Mouse (Mus musculus) CH12.LX (cell line): ENCODE results near the gene Cox6b2.

Experiments used
- CTCF ChIP-seq, 2 experiments: IDR thresholded peaks in 1 of 2; conservative IDR thresholded peaks in 1 of 2; 2 replicates each; pipeline ENCODE4 v1.5.1; 2011 to 2012; ENCODE audit warnings: low read depth in 2 of 2, low read length in 2 of 2, improper control_type of control experiment in 1 of 2, inconsistent platforms in 1 of 2, mild to moderate bottlenecking in 1 of 2, moderate library complexity in 1 of 2
- MAFK ChIP-seq: IDR thresholded peaks from 2 replicates; pipeline ENCODE4 v1.6.1; 2011; ENCODE audit warnings: low read length, improper control_type of control experiment; ENCODE audit not compliant: insufficient replicate concordance
- POLR2AphosphoS2 ChIP-seq: IDR thresholded peaks from 2 replicates; pipeline ENCODE4 v1.6.1; 2011; ENCODE audit warnings: low read depth, low read length, improper control_type of control experiment
- RCOR1 ChIP-seq: conservative IDR thresholded peaks from 2 replicates; pipeline ENCODE4 v1.6.1; 2012; ENCODE audit warnings: low read depth, mild to moderate bottlenecking, inconsistent platforms, low read length, improper control_type of control experiment
- TBP ChIP-seq: conservative IDR thresholded peaks from 2 replicates; pipeline ENCODE4 v1.6.1; 2011; ENCODE audit warnings: low read depth, low read length, improper control_type of control experiment
- USF1 ChIP-seq: IDR thresholded peaks from 2 replicates; pipeline ENCODE4 v1.6.1; 2014; ENCODE audit warnings: low read depth, mild to moderate bottlenecking, inconsistent platforms, low read length, improper control_type of control experiment
- ZC3H11A ChIP-seq: IDR thresholded peaks from 2 replicates; pipeline ENCODE4 v1.6.1; 2012; ENCODE audit warnings: low read depth, mild to moderate bottlenecking, inconsistent platforms, low read length, improper control_type of control experiment

DNA sequence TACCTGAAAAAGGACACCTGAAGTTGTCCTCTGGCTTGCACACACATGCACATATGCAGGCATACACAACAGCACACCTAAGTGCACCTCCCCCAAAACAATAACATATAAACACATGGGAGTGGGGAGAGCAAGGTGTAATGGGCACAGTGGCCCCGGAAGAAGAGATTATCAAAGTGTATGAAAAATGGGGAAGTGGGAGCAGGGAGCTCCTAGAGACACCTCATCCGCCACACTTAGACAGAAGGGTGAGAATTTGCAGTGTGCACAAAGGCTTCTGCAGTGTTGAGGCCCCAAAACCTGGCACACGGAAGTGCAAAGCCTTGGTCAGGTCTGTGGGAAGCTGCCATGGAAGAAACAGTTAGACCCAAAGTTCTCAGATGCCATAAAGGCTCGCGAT, 21.8 kb downstream of the Cox6b2 start:
- no peak for TF ChIP-seq CTCF (conservative IDR thresholded peaks at IDR 0.05 in 1 of 2, IDR thresholded peaks at IDR 0.05 in 1 of 2; ENCODE audit: low read depth in 2 of 2, low read length in 2 of 2)
- TF ChIP-seq RCOR1 = no peak
- TF ChIP-seq USF1 = no peak
- TF ChIP-seq POLR2AphosphoS2 = no peak
- no peak for TF ChIP-seq ZC3H11A
- TF ChIP-seq MAFK = no peak
- no peak for TF ChIP-seq TBP
